Mouse (Mus musculus): ENCODE measurements around the gene Dnajb12. TPM values are rescaled to one million over a fixed set of nuclear protein-coding genes. Genes with fewer than 3 reads are reported as not detected.
A peak's percentile ranks its signal among the peaks of the same experiment; 100 is the strongest.

Gene Dnajb12
- polyA plus RNA-seq, 1 experiment from 2014 or later: 30.1 TPM

DNA sequence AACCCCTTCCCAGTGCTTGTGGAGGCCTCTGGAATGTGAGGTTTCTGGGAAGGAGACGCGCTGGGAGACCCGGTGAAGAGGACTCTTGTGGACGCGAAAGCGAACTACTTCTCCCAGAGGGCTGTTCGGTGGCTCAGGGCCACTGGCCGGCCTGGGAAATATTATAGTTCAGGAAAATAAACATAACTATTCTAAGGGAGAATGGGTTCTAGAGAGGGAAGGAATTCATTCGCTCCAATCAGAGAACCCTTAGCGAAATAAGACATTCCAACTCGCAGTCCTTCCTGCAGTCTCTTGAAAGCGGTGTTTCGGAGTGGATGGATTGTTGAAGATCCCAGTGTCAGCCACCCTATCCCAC, 652 bp downstream of the Dnajb12 start:
- Histone ChIP-seq H3K9me3 (ENCODE audit: low read length) (no peaks in the 10 kb centered on the region), H3K27me3 (ENCODE audit: insufficient read depth, low read length) (no peaks in the 10 kb centered on the region), H3K9ac (replicated peaks; ENCODE audit: low read length) (peak overlapping the region; percentile 94), H3K27ac (ENCODE audit: low read length) (peak overlapping the region; percentile 99), H3K4me2 (replicated peaks; ENCODE audit: low read depth, low read length) (peak overlapping the region; percentile 78), H3K4me1 (ENCODE audit: insufficient read depth, low read length) (peaks cover 15% of the 10 kb centered on the region), H3K4me3 (ENCODE audit: low read length) (peak overlapping the region; percentile 74), H3K36me3 (ENCODE audit: insufficient read depth, low read length) (no peaks in the 10 kb centered on the region)
- under 1% methylated on average over 13 of the region's 13 CpGs for WGBS
- ATAC-seq (ENCODE audit: low FRiP score, low TSS enrichment): peak; percentile 55

DNA sequence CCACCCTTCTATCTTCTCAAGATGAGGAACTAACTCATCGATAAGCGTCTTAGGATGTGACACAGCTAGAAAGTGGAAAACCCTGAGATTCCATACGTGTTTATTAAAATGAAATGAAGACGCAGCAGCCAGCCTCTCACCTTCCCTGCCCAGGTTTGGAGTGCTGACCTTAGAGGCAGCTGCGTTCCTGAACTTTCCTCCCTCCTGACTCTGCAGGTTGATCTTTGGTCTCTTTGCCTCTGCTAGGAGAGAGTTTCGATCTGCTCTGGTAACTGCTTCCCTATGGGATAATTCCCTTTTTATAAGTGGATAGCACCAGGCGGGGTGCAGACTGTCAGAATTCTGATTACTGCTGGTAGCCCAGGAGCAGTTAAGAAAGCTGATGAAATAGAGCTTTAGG, 1.5 kb downstream of the Dnajb12 start:
- H3K4me3 ChIP-seq (ENCODE audit: low read length): peak overlapping the region; percentile 74
- H3K27ac ChIP-seq (ENCODE audit: low read length): no peak overlapping the region
- no peak for ATAC-seq (ENCODE audit: low FRiP score, low TSS enrichment)
- no peaks in the 10 kb centered on the region for H3K36me3 ChIP-seq (ENCODE audit: insufficient read depth, low read length)
- no peaks in the 10 kb centered on the region for H3K9me3 ChIP-seq (ENCODE audit: low read length)
- H3K4me2 ChIP-seq (replicated peaks; ENCODE audit: low read depth, low read length): peak overlapping the region; percentile 78
- H3K4me1 ChIP-seq (ENCODE audit: insufficient read depth, low read length): peaks cover 15% of the 10 kb centered on the region
- WGBS: 84% methylated on average over 7 of the region's 7 CpGs
- H3K9ac ChIP-seq (replicated peaks; ENCODE audit: low read length): no peak overlapping the region; the same call in none of the 2 replicates
- H3K27me3 ChIP-seq (ENCODE audit: insufficient read depth, low read length): no peaks in the 10 kb centered on the region

DNA sequence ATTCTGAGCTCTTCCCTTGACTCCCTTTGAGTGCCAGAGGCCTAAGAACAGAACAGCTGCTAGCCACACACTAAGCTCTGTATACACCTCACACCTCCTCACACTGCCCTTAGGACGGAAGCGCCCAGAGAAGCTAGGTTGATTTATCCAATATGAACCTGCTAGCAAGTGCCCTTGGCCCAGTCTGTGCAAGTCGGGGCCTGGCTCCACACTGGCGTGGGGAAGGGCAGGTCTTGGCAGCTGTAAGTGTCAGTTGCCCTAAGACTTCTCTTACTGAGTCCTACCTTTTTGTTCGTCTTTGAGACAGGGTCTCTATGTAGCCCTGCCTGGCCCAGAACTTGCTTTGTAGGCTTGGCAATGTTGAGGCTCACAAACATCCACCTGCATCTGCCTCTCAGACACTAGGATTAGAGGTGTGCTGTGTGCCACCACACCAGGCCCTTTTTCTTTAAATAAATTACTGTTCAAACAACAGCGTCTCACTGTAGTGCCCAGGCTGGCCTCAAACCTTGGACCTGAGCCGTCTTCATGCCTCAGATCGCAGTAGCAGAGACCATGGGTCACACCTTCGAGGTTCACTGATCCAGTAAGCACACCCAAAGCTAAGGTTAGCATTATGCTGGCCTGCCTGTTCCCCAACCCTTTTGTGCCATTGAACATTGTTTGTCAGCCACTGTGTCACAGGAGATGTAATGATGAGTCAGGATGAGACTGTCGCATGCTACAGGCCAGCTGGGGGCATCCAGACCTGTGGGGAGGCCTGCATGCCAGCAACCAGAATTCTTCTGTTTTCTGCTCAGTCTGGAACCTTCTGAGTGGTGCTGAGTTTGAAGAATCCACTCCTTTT, 5.2 kb downstream of the Dnajb12 start:
- no peaks in the 10 kb centered on the region for H3K27me3 ChIP-seq (ENCODE audit: insufficient read depth, low read length)
- H3K9me3 ChIP-seq (ENCODE audit: low read length): no peaks in the 10 kb centered on the region
- H3K27ac ChIP-seq (ENCODE audit: low read length): no peak overlapping the region
- H3K4me3 ChIP-seq (ENCODE audit: low read length): no peak overlapping the region
- WGBS: 85% methylated on average over 10 of the region's 10 CpGs
- H3K9ac ChIP-seq (replicated peaks; ENCODE audit: low read length): 0 out of 2 replicates have a peak overlapping the region, but pooled peaks have one; percentile 5
- peaks cover 12% of the 10 kb centered on the region for H3K4me1 ChIP-seq (ENCODE audit: insufficient read depth, low read length)
- no peak for ATAC-seq (ENCODE audit: low FRiP score, low TSS enrichment)
- no peak overlapping the region for H3K4me2 ChIP-seq (replicated peaks; ENCODE audit: low read depth, low read length)
- H3K36me3 ChIP-seq (ENCODE audit: insufficient read depth, low read length): no peaks in the 10 kb centered on the region

DNA sequence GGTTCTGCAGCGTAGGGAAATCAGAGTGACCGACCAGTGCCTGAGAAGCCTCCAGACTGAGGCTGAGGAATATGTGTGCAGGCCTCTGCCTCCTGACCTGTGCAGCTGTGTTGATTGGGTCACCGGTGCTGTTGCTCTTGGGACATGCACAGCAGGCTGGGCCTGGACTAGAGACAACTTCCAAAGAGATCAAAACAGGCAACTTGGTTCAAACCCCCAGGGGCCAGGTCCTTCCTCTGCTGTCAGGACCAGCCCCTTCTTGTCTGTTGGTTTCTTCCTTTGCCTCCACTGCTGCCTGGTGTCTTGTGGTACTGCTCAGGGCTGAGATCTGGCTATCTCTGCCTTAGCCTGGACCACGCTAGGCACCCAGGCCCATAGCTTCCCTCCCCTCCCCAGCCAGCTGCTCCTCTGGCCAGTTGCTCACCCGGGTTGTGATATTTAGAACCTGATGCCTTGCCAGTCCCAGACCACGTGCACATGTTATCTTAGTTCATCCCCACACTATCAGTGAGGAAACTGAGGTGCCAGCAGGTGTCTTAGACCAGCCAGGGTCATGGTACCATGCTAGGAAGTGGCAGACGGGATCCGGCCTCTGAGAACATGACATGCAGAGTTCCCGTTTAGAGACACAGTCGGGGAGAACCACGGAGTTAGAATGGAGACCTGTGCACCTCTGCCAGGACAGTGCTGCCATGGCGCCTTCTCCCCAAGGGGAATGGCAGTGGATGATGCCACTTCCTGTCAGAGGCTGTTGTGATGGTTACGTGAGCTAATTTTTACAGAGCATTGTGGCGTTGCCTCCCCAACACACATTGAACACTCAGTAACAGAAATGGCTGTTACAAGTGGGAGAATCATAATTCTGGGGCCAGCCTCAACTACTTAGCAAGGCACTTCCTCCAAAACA, 6.1 kb downstream of the Dnajb12 start:
- ATAC-seq (ENCODE audit: low FRiP score, low TSS enrichment): no peak
- no peak overlapping the region for H3K27ac ChIP-seq (ENCODE audit: low read length)
- WGBS: 89% methylated on average over 14 of the region's 14 CpGs

DNA sequence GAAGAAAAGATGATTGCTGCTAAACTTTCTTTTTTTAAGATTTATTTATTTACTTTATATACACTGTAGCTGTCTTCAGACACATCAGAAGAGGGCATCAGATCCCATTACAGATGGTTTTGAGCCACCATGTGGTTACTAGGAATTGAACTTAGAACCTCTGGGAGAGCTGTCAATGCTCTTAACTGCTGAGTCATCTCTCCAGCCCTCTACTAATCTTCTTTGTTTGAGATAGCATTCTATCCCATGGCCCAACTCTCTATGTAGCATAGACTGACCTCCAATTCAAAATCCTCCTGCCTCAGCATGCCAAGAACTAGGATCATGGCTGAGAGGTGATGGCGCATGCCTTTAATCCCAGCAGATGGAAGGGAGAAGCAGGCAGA, 6.7 kb downstream of the Dnajb12 start:
- Histone ChIP-seq H3K4me2 (replicated peaks; ENCODE audit: low read depth, low read length) (no peak overlapping the region), H3K4me1 (ENCODE audit: insufficient read depth, low read length) (peaks cover 3% of the 10 kb centered on the region), H3K4me3 (ENCODE audit: low read length) (no peak overlapping the region), H3K9me3 (ENCODE audit: low read length) (no peaks in the 10 kb centered on the region), H3K27ac (ENCODE audit: low read length) (no peak overlapping the region), H3K36me3 (ENCODE audit: insufficient read depth, low read length) (peaks cover 9% of the 10 kb centered on the region), H3K9ac (replicated peaks; ENCODE audit: low read length) (no peak overlapping the region), H3K27me3 (ENCODE audit: insufficient read depth, low read length) (no peaks in the 10 kb centered on the region)
- no peak for ATAC-seq (ENCODE audit: low FRiP score, low TSS enrichment)
- 100% methylated on average over 1 of the region's 1 CpGs for WGBS

More for the DNA sequence above, 6.1 kb downstream of the Dnajb12 start:
- Histone ChIP-seq H3K4me1 (ENCODE audit: insufficient read depth, low read length) (peaks cover 10% of the 10 kb centered on the region), H3K4me3 (ENCODE audit: low read length) (no peak overlapping the region), H3K9me3 (ENCODE audit: low read length) (no peaks in the 10 kb centered on the region), H3K27me3 (ENCODE audit: insufficient read depth, low read length) (no peaks in the 10 kb centered on the region), H3K4me2 (replicated peaks; ENCODE audit: low read depth, low read length) (no peak overlapping the region), H3K9ac (replicated peaks; ENCODE audit: low read length) (0 out of 2 replicates have a peak overlapping the region, but pooled peaks have one; percentile 5), H3K36me3 (ENCODE audit: insufficient read depth, low read length) (peaks cover 3% of the 10 kb centered on the region; the same call in 1 of the 2 replicates)

DNA sequence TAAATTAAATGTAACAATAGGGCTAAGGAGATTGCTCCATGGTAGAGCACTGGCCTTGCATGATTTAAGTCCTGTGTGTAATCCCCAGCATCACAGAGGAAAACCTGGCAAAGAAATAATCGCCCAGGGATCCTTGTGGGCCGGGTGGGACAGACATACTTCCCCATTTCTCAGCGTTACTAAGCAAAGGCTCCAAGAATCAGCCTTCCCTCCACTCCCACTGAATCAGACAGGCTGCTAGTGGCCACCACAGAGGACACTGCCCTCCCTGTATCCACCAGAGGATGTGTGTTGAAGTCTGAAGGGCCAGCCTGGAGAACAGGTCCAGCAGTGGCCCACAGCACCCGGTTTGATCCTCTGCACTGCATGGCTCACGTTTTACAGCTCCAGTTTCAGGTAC, 8.1 kb downstream of the Dnajb12 start:
- WGBS: 86% methylated on average over 5 of the region's 5 CpGs
- ATAC-seq (ENCODE audit: low FRiP score, low TSS enrichment): no peak
- H3K9ac ChIP-seq (replicated peaks; ENCODE audit: low read length): no peak overlapping the region

DNA sequence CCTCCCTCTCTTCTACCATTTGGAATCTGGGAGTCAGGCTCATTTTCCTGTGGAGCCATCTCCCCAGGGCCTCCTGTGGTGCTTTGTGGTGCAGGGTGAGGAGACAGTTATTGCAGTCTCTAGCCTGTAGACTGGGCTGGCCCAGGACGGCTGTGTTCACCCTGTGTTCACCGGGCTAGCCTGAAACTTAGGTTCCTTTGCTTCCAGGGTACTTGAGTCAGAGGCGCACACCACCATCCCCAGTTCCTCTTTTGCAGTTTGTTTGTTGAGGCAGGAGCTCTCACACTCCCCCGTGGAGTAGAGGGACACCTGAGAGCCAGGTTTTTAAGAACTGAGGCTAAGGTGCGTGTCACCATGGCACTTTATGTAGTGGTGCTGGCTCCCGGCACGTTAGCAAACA, 10.0 kb downstream of the Dnajb12 start:
- Histone ChIP-seq H3K27me3 (ENCODE audit: insufficient read depth, low read length) (no peaks in the 10 kb centered on the region), H3K9ac (replicated peaks; ENCODE audit: low read length) (no peak overlapping the region), H3K4me1 (ENCODE audit: insufficient read depth, low read length) (0 out of 2 replicates have a peak, but pooled peaks cover 2% of the 10 kb centered on the region), H3K4me3 (ENCODE audit: low read length) (no peak overlapping the region), H3K4me2 (replicated peaks; ENCODE audit: low read depth, low read length) (no peak overlapping the region), H3K9me3 (ENCODE audit: low read length) (no peaks in the 10 kb centered on the region), H3K27ac (ENCODE audit: low read length) (no peak overlapping the region), H3K36me3 (ENCODE audit: insufficient read depth, low read length) (peaks cover 37% of the 10 kb centered on the region)
- ATAC-seq (ENCODE audit: low FRiP score, low TSS enrichment): no peak
- 90% methylated on average over 7 of the region's 7 CpGs for WGBS

More for the DNA sequence above, 8.1 kb downstream of the Dnajb12 start:
- no peaks in the 10 kb centered on the region for H3K27me3 ChIP-seq (ENCODE audit: insufficient read depth, low read length)
- H3K27ac ChIP-seq (ENCODE audit: low read length): no peak overlapping the region
- no peak overlapping the region for H3K4me3 ChIP-seq (ENCODE audit: low read length)
- peaks cover 21% of the 10 kb centered on the region for H3K36me3 ChIP-seq (ENCODE audit: insufficient read depth, low read length)
- 0 out of 2 replicates have a peak, but pooled peaks cover 2% of the 10 kb centered on the region for H3K4me1 ChIP-seq (ENCODE audit: insufficient read depth, low read length)
- H3K4me2 ChIP-seq (replicated peaks; ENCODE audit: low read depth, low read length): no peak overlapping the region
- no peaks in the 10 kb centered on the region for H3K9me3 ChIP-seq (ENCODE audit: low read length)

DNA sequence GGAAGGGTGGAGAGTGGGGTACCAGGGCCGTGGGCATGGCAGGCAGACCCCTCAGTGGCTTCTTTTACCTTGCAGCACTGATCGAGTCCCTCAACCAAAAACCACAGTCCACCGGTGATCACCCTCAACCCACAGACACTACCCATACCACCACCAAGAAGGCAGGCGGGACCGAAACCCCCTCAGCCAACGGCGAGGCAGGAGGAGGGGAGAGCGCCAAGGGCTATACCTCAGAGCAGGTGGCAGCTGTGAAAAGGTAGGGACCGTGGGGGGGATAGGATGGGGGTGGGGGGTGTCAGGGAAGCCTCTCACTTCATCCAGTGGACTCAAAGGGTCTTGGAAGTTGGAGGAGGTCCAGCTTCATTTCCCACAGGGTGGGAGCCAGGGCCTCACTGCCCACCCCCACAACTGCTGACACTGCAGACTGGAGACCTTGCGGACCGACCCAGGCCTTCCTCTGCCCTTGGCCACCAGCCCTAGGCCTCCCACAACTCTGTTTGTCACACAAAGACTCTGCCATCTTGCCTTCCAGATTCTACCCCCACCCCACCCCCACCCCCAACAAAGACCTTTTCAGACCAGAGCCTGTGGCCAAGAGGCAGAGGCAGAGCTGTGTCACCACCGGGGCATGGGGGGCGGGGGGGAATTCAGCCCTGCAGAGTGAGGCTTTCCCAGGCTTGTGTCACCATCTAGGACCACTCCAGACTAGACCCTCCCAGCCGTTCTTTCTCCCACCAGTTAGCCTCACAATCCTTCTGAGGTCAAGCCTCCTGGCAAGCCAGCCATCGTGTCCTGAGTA, 10.8 kb downstream of the Dnajb12 start:
- no peak overlapping the region for H3K4me3 ChIP-seq (ENCODE audit: low read length)
- H3K4me2 ChIP-seq (replicated peaks; ENCODE audit: low read depth, low read length): no peak overlapping the region
- H3K36me3 ChIP-seq (ENCODE audit: insufficient read depth, low read length): peaks cover 42% of the 10 kb centered on the region
- ATAC-seq (ENCODE audit: low FRiP score, low TSS enrichment): no peak
- no peaks in the 10 kb centered on the region for H3K27me3 ChIP-seq (ENCODE audit: insufficient read depth, low read length)
- no peaks in the 10 kb centered on the region for H3K9me3 ChIP-seq (ENCODE audit: low read length)
- no peak overlapping the region for H3K27ac ChIP-seq (ENCODE audit: low read length)
- peaks cover 3% of the 10 kb centered on the region; the same call in 1 of the 2 replicates for H3K4me1 ChIP-seq (ENCODE audit: insufficient read depth, low read length)
- H3K9ac ChIP-seq (replicated peaks; ENCODE audit: low read length): no peak overlapping the region
- WGBS: 82% methylated on average over 13 of the region's 15 CpGs

DNA sequence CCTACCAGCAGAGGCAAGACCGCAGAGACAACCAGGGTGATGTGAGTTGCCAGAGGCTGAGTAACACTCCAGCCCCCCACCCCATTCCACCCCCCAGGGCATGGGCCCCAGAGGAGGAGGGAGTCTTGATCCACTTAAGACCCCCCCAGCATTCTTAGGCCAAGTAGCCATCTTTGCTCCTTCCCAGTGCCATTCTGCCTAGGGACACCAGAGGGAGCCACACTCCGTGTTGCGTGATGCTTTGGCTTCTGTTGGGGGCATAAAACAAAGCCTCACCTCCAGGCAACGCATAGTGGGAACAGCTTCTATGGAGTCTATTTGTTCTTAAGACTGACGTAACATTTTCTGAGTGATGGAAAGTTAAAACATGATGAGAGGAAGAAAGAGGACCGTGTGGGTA, 13.6 kb downstream of the Dnajb12 start:
- ATAC-seq (ENCODE audit: low FRiP score, low TSS enrichment): no peak
- Histone ChIP-seq H3K4me3 (ENCODE audit: low read length) (no peak overlapping the region), H3K36me3 (ENCODE audit: insufficient read depth, low read length) (peaks cover 58% of the 10 kb centered on the region), H3K27me3 (ENCODE audit: insufficient read depth, low read length) (no peaks in the 10 kb centered on the region), H3K9ac (replicated peaks; ENCODE audit: low read length) (no peak overlapping the region), H3K27ac (ENCODE audit: low read length) (no peak overlapping the region), H3K4me2 (replicated peaks; ENCODE audit: low read depth, low read length) (no peak overlapping the region), H3K4me1 (ENCODE audit: insufficient read depth, low read length) (peaks cover 17% of the 10 kb centered on the region), H3K9me3 (ENCODE audit: low read length) (no peaks in the 10 kb centered on the region)
- WGBS: 42% methylated on average over 6 of the region's 6 CpGs
